Mouse (Mus musculus): ENCODE measurements around the gene Sds. TPM values are rescaled to one million over a fixed set of nuclear protein-coding genes. Genes with fewer than 3 reads are reported as not detected.

Sds gene
- polyA plus RNA-seq, 1 experiment from 2014 or later: not detected

Other genes starting within 250 kb of the Sds start
- 21.3 and 24.8 TPM in 2 replicates for gene Lhx5, start 44.8 kb upstream of the Sds start, polyA plus RNA-seq (2016; fragmentation: Nextera tagmentation; extraction: Ambion mirVana)
- 9.3 and 10.2 TPM in 2 replicates for gene Sdsl, start 3.7 kb upstream of the Sds start, polyA plus RNA-seq (2016; fragmentation: Nextera tagmentation; extraction: Ambion mirVana)
- gene Plbd2, start 27.1 kb downstream of the Sds start, polyA plus RNA-seq (2016; fragmentation: Nextera tagmentation; extraction: Ambion mirVana): 33.0 and 35.5 TPM in 2 replicates
- gene Slc8b1, start 34.6 kb downstream of the Sds start, polyA plus RNA-seq (2016; fragmentation: Nextera tagmentation; extraction: Ambion mirVana): 3.7 and 4.4 TPM in 2 replicates
- gene Tpcn1, start 112.1 kb downstream of the Sds start, polyA plus RNA-seq (2016; fragmentation: Nextera tagmentation; extraction: Ambion mirVana): 10.7 and 11.7 TPM in 2 replicates
- 0.37 and 0.84 TPM in 2 replicates for gene Iqcd, start 112.5 kb downstream of the Sds start, polyA plus RNA-seq (2016; fragmentation: Nextera tagmentation; extraction: Ambion mirVana)
- 16.5 and 17.8 TPM in 2 replicates for gene Rita1, start 136.1 kb downstream of the Sds start, polyA plus RNA-seq (2016; fragmentation: Nextera tagmentation; extraction: Ambion mirVana)
- 63.3 and 64.1 TPM in 2 replicates for gene Ddx54, start 136.2 kb downstream of the Sds start, polyA plus RNA-seq (2016; fragmentation: Nextera tagmentation; extraction: Ambion mirVana)
- not detected in 2 replicates for gene Cfap73, start 157.7 kb downstream of the Sds start, polyA plus RNA-seq (2016; fragmentation: Nextera tagmentation; extraction: Ambion mirVana)
- 0.21 and 0.24 TPM in 2 replicates for gene Rasal1, start 172.3 kb downstream of the Sds start, polyA plus RNA-seq (2016; fragmentation: Nextera tagmentation; extraction: Ambion mirVana)
- gene Dtx1, start 235.4 kb downstream of the Sds start, polyA plus RNA-seq (2016; fragmentation: Nextera tagmentation; extraction: Ambion mirVana): 1.3 and 2.0 TPM in 2 replicates